Mouse (Mus musculus): ENCODE measurements at regions not wholly inside any gene's neighbourhood (a gene's known extent, or its start where the extent isn't known, plus 50 kb on each side); places are given as distances from the start of the nearest gene placed in this dataset.

GRCm38 (mm10) chr2:100918122-100918521, 706.4 kb upstream of the Rag2 start:
- no peak for TF ChIP-seq POLR2A (IDR thresholded peaks at IDR 0.05; ENCODE audit: low read depth, low read length)
- no peak for TF ChIP-seq MAFK (IDR thresholded peaks at IDR 0.05; ENCODE audit: insufficient replicate concordance, low read length)
- no peak for TF ChIP-seq MAZ (IDR thresholded peaks at IDR 0.05; ENCODE audit: low read depth, low read length)
- TF ChIP-seq ZNF384 (IDR thresholded peaks at IDR 0.05; ENCODE audit: low read depth, low read length): no peak
- TF ChIP-seq CTCF (conservative IDR thresholded peaks at IDR 0.05 in 1 of 2, IDR thresholded peaks at IDR 0.05 in 1 of 2; ENCODE audit: low read depth in 2 of 2, low read length in 2 of 2): no peak
- no peak for TF ChIP-seq UBTF (IDR thresholded peaks at IDR 0.05; ENCODE audit: low read depth, low read length)
- no peak for TF ChIP-seq PAX5 (IDR thresholded peaks at IDR 0.05; ENCODE audit: low read length)

Data from CH12.LX (cell line).